Mouse (Mus musculus): ENCODE data around the gene Tst.

GRCm38 (mm10) chr15:78380208-78380607 is 25.5 kb downstream of the Tst start:
- TF ChIP-seq POLR2A (IDR thresholded peaks at IDR 0.05; ENCODE audit: insufficient read depth, low read depth, low read length) (no peak), CTCF (IDR thresholded peaks at IDR 0.05; ENCODE audit: insufficient read depth, low read depth, low read length) (no peak)
